Mouse (Mus musculus) heart, embryonic 11.5 days (tissue): Measurements from ENCODE around the gene Depdc1b. TPM values are rescaled to one million over a fixed set of nuclear protein-coding genes. Genes with fewer than 3 reads are reported as not detected.

Experiments
- ATAC-seq: fragments of 200-750 bp; cut with Nextera tagmentation; replicated peaks from 2 replicates; pipeline ENCODE4 v1.8.0; 2017; ENCODE audit warnings: moderate library complexity; ENCODE audit not compliant: insufficient number of reproducible peaks, low FRiP score, low TSS enrichment
- H3K27ac ChIP-seq: fragments of 300-500 bp; sonication (generic); 2 replicates; pipeline ENCODE4 v1.5.1; 2014; ENCODE audit warnings: mild to moderate bottlenecking, low read depth, low read length
- H3K27me3 ChIP-seq: fragments of 300-500 bp; sonication (generic); 2 replicates; pipeline ENCODE4 v1.6.1; 2014; ENCODE audit warnings: mild to moderate bottlenecking, low read length, mixed read lengths; ENCODE audit not compliant: control insufficient read depth, insufficient read depth
- H3K36me3 ChIP-seq: fragments of 300-500 bp; sonication (generic); 2 replicates; pipeline ENCODE4 v1.6.1; 2014; ENCODE audit warnings: mild to moderate bottlenecking, low read length, moderate library complexity, mixed read lengths; ENCODE audit not compliant: control insufficient read depth, insufficient read depth
- H3K4me1 ChIP-seq: fragments of 300-500 bp; sonication (generic); 2 replicates; pipeline ENCODE4 v1.6.1; 2014; ENCODE audit warnings: low read length; ENCODE audit not compliant: control insufficient read depth, insufficient read depth
- H3K4me2 ChIP-seq: fragments of 300-500 bp; sonication (generic); 2 replicates; pipeline ENCODE4 v1.6.1; 2014; ENCODE audit warnings: mild to moderate bottlenecking, moderate library complexity
- H3K4me3 ChIP-seq: fragments of 300-500 bp; sonication (generic); 2 replicates; pipeline ENCODE4 v1.5.1; 2014; ENCODE audit warnings: low read depth, low read length
- H3K9ac ChIP-seq: fragments of 300-500 bp; sonication (generic); 2 replicates; pipeline ENCODE4 v1.6.1; 2014; ENCODE audit warnings: mild to moderate bottlenecking, low read depth, low read length, moderate library complexity
- H3K9me3 ChIP-seq: fragments of 300-500 bp; sonication (generic); replicated peaks from 2 replicates; pipeline ENCODE4 v1.6.1; 2016; ENCODE audit warnings: low read length; ENCODE audit not compliant: control insufficient read depth
- WGBS: fragments of 180-500 bp; shearing (Covaris S2); extraction: QIAGEN DNeasy Blood & Tissue Kit; methylation state at CpG from one replicate; pipeline ENCODE4 v1.1.7; 2014; ENCODE audit not compliant: insufficient replicate concordance; 5-methylcytosine and 5-hydroxymethylcytosine counted together
- polyA plus RNA-seq: library from polyadenylated mRNA; unstranded; fragments of >200 nt; fragmentation: Nextera tagmentation; extraction: Ambion mirVana; gene quantifications from 2 replicates; pipeline ENCODE4 v1.2.1, GENCODE M21; 2014

Depdc1b gene
- polyA plus RNA-seq, 1 experiment from 2014 or later: 6.7 TPM

GRCm38 (mm10) chr13:108349624-108350023 lies 33.5 kb downstream of the Depdc1b start:
- Histone ChIP-seq H3K36me3 (no peaks in the 10 kb centered on the region), H3K9me3 (no peaks in the 10 kb centered on the region), H3K27ac (no peak overlapping the region), H3K4me2 (no peak overlapping the region), H3K4me1 (no peaks in the 10 kb centered on the region), H3K9ac (no peak overlapping the region), H3K27me3 (no peaks in the 10 kb centered on the region), H3K4me3 (no peak overlapping the region)
- 81% methylated on average over 5 of the region's 5 CpGs for WGBS
- no peak for ATAC-seq

- H3K4me2 ChIP-seq: no peak overlapping the region
- 67% methylated on average over 5 of the region's 5 CpGs for WGBS
- H3K36me3 ChIP-seq: no peaks in the 10 kb centered on the region
- H3K27me3 ChIP-seq: no peaks in the 10 kb centered on the region
- no peaks in the 10 kb centered on the region for H3K4me1 ChIP-seq
- no peaks in the 10 kb centered on the region for H3K9me3 ChIP-seq
- H3K9ac ChIP-seq: no peak overlapping the region
- ATAC-seq: no peak
- H3K4me3 ChIP-seq: no peak overlapping the region
- no peak overlapping the region for H3K27ac ChIP-seq
These were observed 37.6 kb downstream of the Depdc1b start for GRCm38 (mm10) chr13:108353781-108354180.

- H3K4me1 ChIP-seq: no peaks in the 10 kb centered on the region
- 73% methylated on average over 12 of the region's 12 CpGs for WGBS
- H3K9me3 ChIP-seq: no peaks in the 10 kb centered on the region
- no peaks in the 10 kb centered on the region for H3K27me3 ChIP-seq
- no peaks in the 10 kb centered on the region for H3K36me3 ChIP-seq
- ATAC-seq: no peak
- no peak overlapping the region for H3K9ac ChIP-seq
- no peak overlapping the region for H3K27ac ChIP-seq
- no peak overlapping the region for H3K4me3 ChIP-seq
- H3K4me2 ChIP-seq: no peak overlapping the region
These were observed 38.8 kb downstream of the Depdc1b start for GRCm38 (mm10) chr13:108354804-108355552.

- Histone ChIP-seq H3K27ac (no peak overlapping the region), H3K9ac (no peak overlapping the region), H3K4me2 (no peak overlapping the region), H3K36me3 (no peaks in the 10 kb centered on the region), H3K4me1 (no peaks in the 10 kb centered on the region), H3K9me3 (no peaks in the 10 kb centered on the region), H3K4me3 (no peak overlapping the region), H3K27me3 (no peaks in the 10 kb centered on the region)
- no peak for ATAC-seq
- WGBS: 72% methylated on average over 10 of the region's 10 CpGs
These were observed 41.2 kb downstream of the Depdc1b start for GRCm38 (mm10) chr13:108357362-108357761.

DNA sequence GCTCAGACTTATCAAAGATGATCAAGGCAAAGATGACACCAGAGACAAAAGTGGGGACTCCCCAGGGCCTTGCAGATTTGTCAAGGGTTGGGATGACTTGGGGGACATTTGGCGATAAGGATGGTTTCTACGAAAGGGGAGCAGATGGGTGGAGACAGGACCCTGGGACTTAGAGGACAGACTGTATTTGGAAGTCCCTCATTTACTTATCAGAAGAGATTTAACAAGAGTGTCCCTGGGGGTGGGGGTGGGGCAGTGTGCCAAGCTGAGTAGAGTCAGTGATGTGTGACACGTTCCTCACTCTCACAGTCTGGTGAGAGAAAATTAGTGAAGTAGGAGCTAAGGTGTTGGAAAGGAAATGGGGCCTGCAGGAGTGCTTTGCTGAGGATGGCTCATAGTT lies 42.1 kb downstream of the Depdc1b start:
- no peaks in the 10 kb centered on the region for H3K27me3 ChIP-seq
- H3K27ac ChIP-seq: no peak overlapping the region
- no peaks in the 10 kb centered on the region for H3K36me3 ChIP-seq
- WGBS: 28% methylated on average over 3 of the region's 3 CpGs
- no peak overlapping the region for H3K4me2 ChIP-seq
- H3K4me3 ChIP-seq: no peak overlapping the region
- H3K4me1 ChIP-seq: no peaks in the 10 kb centered on the region
- no peak overlapping the region for H3K9ac ChIP-seq
- no peak for ATAC-seq
- no peaks in the 10 kb centered on the region for H3K9me3 ChIP-seq

GRCm38 (mm10) chr13:108367496-108367895 lies 51.4 kb downstream of the Depdc1b start:
- Histone ChIP-seq H3K9ac (no peak overlapping the region), H3K4me3 (no peak overlapping the region), H3K27ac (no peak overlapping the region), H3K36me3 (no peaks in the 10 kb centered on the region), H3K9me3 (no peaks in the 10 kb centered on the region), H3K4me1 (no peaks in the 10 kb centered on the region), H3K4me2 (no peak overlapping the region), H3K27me3 (no peaks in the 10 kb centered on the region)
- 90% methylated on average over 12 of the region's 12 CpGs for WGBS
- no peak for ATAC-seq

DNA sequence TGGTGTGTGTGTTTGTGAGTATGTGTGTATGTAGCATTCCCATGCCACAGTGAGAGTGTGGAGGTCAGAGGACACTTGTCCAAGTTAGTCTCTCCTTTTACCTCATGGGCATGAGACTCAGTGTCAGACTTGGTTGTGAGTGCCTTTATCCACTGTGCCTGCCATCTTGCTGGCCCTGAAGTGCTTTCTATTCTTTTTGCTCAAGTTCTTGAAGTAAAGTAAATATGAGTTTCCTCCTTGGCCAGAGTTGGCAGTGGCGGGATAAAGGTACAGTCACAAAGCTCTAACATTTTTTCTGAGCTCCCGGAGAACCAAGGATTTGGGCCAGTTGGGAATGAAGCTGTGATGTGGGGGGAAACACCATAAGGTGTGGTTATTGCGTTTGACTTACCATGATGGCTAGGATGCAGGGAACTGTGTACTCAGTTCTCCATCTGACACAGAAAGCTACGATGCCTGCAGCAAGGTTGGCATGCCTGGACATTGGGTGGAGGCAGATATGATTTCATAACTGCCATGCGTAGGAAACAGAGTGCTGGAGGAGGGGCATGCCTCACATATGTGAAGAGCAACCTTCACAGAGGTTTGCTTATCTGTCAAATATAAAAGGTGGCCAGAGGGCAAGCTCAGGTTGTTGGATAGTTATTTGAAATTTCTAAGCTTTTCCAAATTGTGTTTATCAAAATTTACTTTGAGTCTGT lies 54.3 kb downstream of the Depdc1b start:
- H3K9ac ChIP-seq: no peak overlapping the region
- no peaks in the 10 kb centered on the region for H3K4me1 ChIP-seq
- H3K9me3 ChIP-seq: no peaks in the 10 kb centered on the region
- H3K27ac ChIP-seq: no peak overlapping the region
- no peaks in the 10 kb centered on the region for H3K36me3 ChIP-seq
- no peak overlapping the region for H3K4me3 ChIP-seq
- no peak for ATAC-seq
- no peak overlapping the region for H3K4me2 ChIP-seq
- 92% methylated on average over 5 of the region's 5 CpGs for WGBS
- no peaks in the 10 kb centered on the region for H3K27me3 ChIP-seq

- 65% methylated on average over 9 of the region's 9 CpGs for WGBS
- no peak for ATAC-seq
- no peaks in the 10 kb centered on the region for H3K36me3 ChIP-seq
- H3K27me3 ChIP-seq: no peaks in the 10 kb centered on the region
- H3K27ac ChIP-seq: no peak overlapping the region
- no peak overlapping the region for H3K4me3 ChIP-seq
- no peaks in the 10 kb centered on the region for H3K4me1 ChIP-seq
- H3K4me2 ChIP-seq: no peak overlapping the region
- H3K9me3 ChIP-seq: no peaks in the 10 kb centered on the region
- no peak overlapping the region for H3K9ac ChIP-seq
These were observed 55.3 kb downstream of the Depdc1b start for GRCm38 (mm10) chr13:108371352-108371921.
